Mouse (Mus musculus) yolk sac, embryonic 10.5 days (tissue): ENCODE data around the gene Flii.

Source experiments
- DNase-seq: peaks from one replicate; pipeline ENCODE4 v3.0.0-alpha.2; 2017; ENCODE audit warnings: low spot score

Flii gene

GRCm38 (mm10) chr11:60726601-60727391, at the start of gene Flii:
Gene Flii, minus strand, starts transcription at chr11:60727263.
- DNase-seq, result peak; percentile 81

- no peak for DNase-seq
Measured at GRCm38 (mm10) chr11:60776107-60776828, 49.2 kb upstream of the Flii start.

- no peak for DNase-seq
Measured at GRCm38 (mm10) chr11:60775578-60775977, 48.5 kb upstream of the Flii start.

GRCm38 (mm10) chr11:60774841-60775240, 47.8 kb upstream of the Flii start:
- DNase-seq, result no peak

GRCm38 (mm10) chr11:60774158-60774689, 47.2 kb upstream of the Flii start:
- no peak for DNase-seq

- DNase-seq, result no peak
Measured at GRCm38 (mm10) chr11:60772161-60772560, 45.1 kb upstream of the Flii start.

GRCm38 (mm10) chr11:60770776-60771175, 43.7 kb upstream of the Flii start:
- no peak for DNase-seq

- DNase-seq, result no peak
Measured at GRCm38 (mm10) chr11:60769322-60769721, 42.3 kb upstream of the Flii start.

- DNase-seq, result no peak
Measured at GRCm38 (mm10) chr11:60766969-60767368, 39.9 kb upstream of the Flii start.

GRCm38 (mm10) chr11:60761681-60762080, 34.6 kb upstream of the Flii start:
- no peak for DNase-seq

- DNase-seq, result no peak
Measured at GRCm38 (mm10) chr11:60755570-60755969, 28.5 kb upstream of the Flii start.

GRCm38 (mm10) chr11:60740321-60740720, 13.3 kb upstream of the Flii start:
- no peak for DNase-seq

- DNase-seq, result no peak
Measured at GRCm38 (mm10) chr11:60737450-60737849, 10.4 kb upstream of the Flii start.

- no peak for DNase-seq
Measured at GRCm38 (mm10) chr11:60736491-60736890, 9.4 kb upstream of the Flii start.

GRCm38 (mm10) chr11:60735191-60735590, 8.1 kb upstream of the Flii start:
- no peak for DNase-seq

GRCm38 (mm10) chr11:60734206-60734605, 7.1 kb upstream of the Flii start:
- DNase-seq, result no peak

- DNase-seq, result no peak
Measured at GRCm38 (mm10) chr11:60731251-60731650, 4.2 kb upstream of the Flii start.

- no peak for DNase-seq
Measured at GRCm38 (mm10) chr11:60730169-60730568, 3.1 kb upstream of the Flii start.

GRCm38 (mm10) chr11:60729217-60729641, 2.2 kb upstream of the Flii start:
- no peak for DNase-seq

- DNase-seq, result peak; percentile 94
Measured at GRCm38 (mm10) chr11:60728260-60728761, 1.2 kb upstream of the Flii start, which contains the start of gene Mief2. Gene Mief2, plus strand, starts transcription at chr11:60728398.

GRCm38 (mm10) chr11:60727392-60728140, 503 bp upstream of the Flii start:
- no peak for DNase-seq

- no peak for DNase-seq
Measured at GRCm38 (mm10) chr11:60719263-60719662, 7.8 kb downstream of the Flii start.
